Mouse (Mus musculus): ENCODE measurements at regions not wholly inside any gene's neighbourhood (a gene's known extent, or its start where the extent isn't known, plus 50 kb on each side); places are given as distances from the start of the nearest gene placed in this dataset.

GRCm38 (mm10) chr13:54888021-54888420 lies 61.2 kb upstream of the Unc5a start:
- ATAC-seq (ENCODE audit: low FRiP score, low TSS enrichment), result no peak
- no peak overlapping the region for H3K4me2 ChIP-seq (replicated peaks; ENCODE audit: low read depth, low read length)
- H3K9ac ChIP-seq (ENCODE audit: low read depth, low read length), result no peak overlapping the region
- no peak overlapping the region; the same call in 1 of the 2 replicates for H3K4me3 ChIP-seq (ENCODE audit: low read length)
- peaks cover 4% of the 10 kb centered on the region; the same call in 1 of the 2 replicates for H3K4me1 ChIP-seq (ENCODE audit: control insufficient read depth, insufficient read depth, low read length)
- 58% methylated on average over 5 of the region's 5 CpGs for WGBS
- H3K27me3 ChIP-seq (ENCODE audit: control insufficient read depth, insufficient read depth, low read length), result peaks cover 15% of the 10 kb centered on the region; the same call in 1 of the 2 replicates
- H3K9me3 ChIP-seq (ENCODE audit: control insufficient read depth, low read length), result no peaks in the 10 kb centered on the region
- no peak overlapping the region for H3K27ac ChIP-seq (ENCODE audit: low read depth, low read length)
- H3K36me3 ChIP-seq (ENCODE audit: control insufficient read depth, insufficient read depth, low read length), result no peaks in the 10 kb centered on the region

GRCm38 (mm10) chr13:54889684-54890399 lies 59.4 kb upstream of the Unc5a start:
- WGBS, result 77% methylated on average over 8 of the region's 8 CpGs
- Histone ChIP-seq H3K36me3 (ENCODE audit: control insufficient read depth, insufficient read depth, low read length) (no peaks in the 10 kb centered on the region), H3K9me3 (ENCODE audit: control insufficient read depth, low read length) (no peaks in the 10 kb centered on the region), H3K27ac (ENCODE audit: low read depth, low read length) (no peak overlapping the region), H3K4me3 (ENCODE audit: low read length) (no peak overlapping the region), H3K4me1 (ENCODE audit: control insufficient read depth, insufficient read depth, low read length) (no peaks in the 10 kb centered on the region), H3K4me2 (replicated peaks; ENCODE audit: low read depth, low read length) (no peak overlapping the region), H3K27me3 (ENCODE audit: control insufficient read depth, insufficient read depth, low read length) (peaks cover 15% of the 10 kb centered on the region; the same call in 1 of the 2 replicates), H3K9ac (ENCODE audit: low read depth, low read length) (no peak overlapping the region)
- ATAC-seq (ENCODE audit: low FRiP score, low TSS enrichment), result no peak

GRCm38 (mm10) chr13:54892572-54892971 lies 56.6 kb upstream of the Unc5a start:
- Histone ChIP-seq H3K4me2 (replicated peaks; ENCODE audit: low read depth, low read length) (no peak overlapping the region), H3K9ac (ENCODE audit: low read depth, low read length) (no peak overlapping the region), H3K36me3 (ENCODE audit: control insufficient read depth, insufficient read depth, low read length) (no peaks in the 10 kb centered on the region), H3K4me1 (ENCODE audit: control insufficient read depth, insufficient read depth, low read length) (no peaks in the 10 kb centered on the region), H3K27ac (ENCODE audit: low read depth, low read length) (no peak overlapping the region), H3K27me3 (ENCODE audit: control insufficient read depth, insufficient read depth, low read length) (peaks cover 5% of the 10 kb centered on the region; the same call in 1 of the 2 replicates), H3K9me3 (ENCODE audit: control insufficient read depth, low read length) (no peaks in the 10 kb centered on the region), H3K4me3 (ENCODE audit: low read length) (no peak overlapping the region)
- WGBS, result 39% methylated on average over 1 of the region's 1 CpGs
- no peak for ATAC-seq (ENCODE audit: low FRiP score, low TSS enrichment)

GRCm38 (mm10) chr13:54893651-54894050 lies 55.6 kb upstream of the Unc5a start:
- no peak for ATAC-seq (ENCODE audit: low FRiP score, low TSS enrichment)
- WGBS, result 43% methylated on average over 7 of the region's 7 CpGs
- H3K27me3 ChIP-seq (ENCODE audit: control insufficient read depth, insufficient read depth, low read length), result no peaks in the 10 kb centered on the region

GRCm38 (mm10) chr13:54895981-54896380 lies 53.2 kb upstream of the Unc5a start:
- H3K9me3 ChIP-seq (ENCODE audit: control insufficient read depth, low read length), result no peaks in the 10 kb centered on the region
- 76% methylated on average over 5 of the region's 5 CpGs for WGBS
- H3K4me2 ChIP-seq (replicated peaks; ENCODE audit: low read depth, low read length), result no peak overlapping the region
- no peak overlapping the region for H3K27ac ChIP-seq (ENCODE audit: low read depth, low read length)
- no peak for ATAC-seq (ENCODE audit: low FRiP score, low TSS enrichment)
- no peaks in the 10 kb centered on the region for H3K27me3 ChIP-seq (ENCODE audit: control insufficient read depth, insufficient read depth, low read length)
- H3K4me3 ChIP-seq (ENCODE audit: low read length), result no peak overlapping the region
- H3K9ac ChIP-seq (ENCODE audit: low read depth, low read length), result no peak overlapping the region
- H3K4me1 ChIP-seq (ENCODE audit: control insufficient read depth, insufficient read depth, low read length), result no peaks in the 10 kb centered on the region
- no peaks in the 10 kb centered on the region for H3K36me3 ChIP-seq (ENCODE audit: control insufficient read depth, insufficient read depth, low read length)

More at GRCm38 (mm10) chr13:54893651-54894050, 55.6 kb upstream of the Unc5a start:
- no peaks in the 10 kb centered on the region for H3K4me1 ChIP-seq (ENCODE audit: control insufficient read depth, insufficient read depth, low read length)
- H3K27ac ChIP-seq (ENCODE audit: low read depth, low read length), result no peak overlapping the region
- H3K9me3 ChIP-seq (ENCODE audit: control insufficient read depth, low read length), result no peaks in the 10 kb centered on the region
- H3K4me3 ChIP-seq (ENCODE audit: low read length), result no peak overlapping the region
- H3K4me2 ChIP-seq (replicated peaks; ENCODE audit: low read depth, low read length), result no peak overlapping the region
- no peak overlapping the region for H3K9ac ChIP-seq (ENCODE audit: low read depth, low read length)
- H3K36me3 ChIP-seq (ENCODE audit: control insufficient read depth, insufficient read depth, low read length), result no peaks in the 10 kb centered on the region

All from kidney, embryonic 14.5 days (tissue).